Mouse (Mus musculus): ENCODE results near the gene Orc3.

GRCm38 (mm10) chr4:34644779-34645178 lies 30.0 kb upstream of the Orc3 start:
- TF ChIP-seq CTCF (IDR thresholded peaks at IDR 0.05; ENCODE audit: extremely low read depth, insufficient read depth, low read length): no peak
- TF ChIP-seq POLR2A (IDR thresholded peaks at IDR 0.05; ENCODE audit: extremely low read depth, insufficient read depth, low read length): no peak
